10 mouse cellular contexts compared by ENCODE assay signal in genomic region chr1:36581260-36581659, GRCm38 (mm10). TPM values are rescaled to one million over a fixed set of nuclear protein-coding genes. Genes with fewer than 3 reads are reported as not detected.
A peak's percentile ranks its signal among the peaks of the same experiment; 100 is the strongest.
DNase-seq lines count a peak whose midpoint lies in the region; ATAC-seq and TF ChIP-seq lines count a peak whose summit lies in the region.
"Had no signal": no experiment of that assay in that cellular context is flagged by ENCODE, and none has a peak within 500 bp of the region (broad histone marks: within the 10 kb centered on the region; RNA-seq: fewer than 3 reads in every experiment).

No protein-coding gene starts in this region.

- no peak for TF ChIP-seq POLR2A in heart, adult 2 months (IDR thresholded peaks at IDR 0.05; ENCODE audit: insufficient read depth, low read depth, low read length)

- 66% methylated on average over 5 of the region's 5 CpGs for WGBS in heart, adult 2 months
- WGBS in heart, embryonic 13.5 days, result 62% methylated on average over 5 of the region's 5 CpGs
- WGBS in liver, embryonic 13.5 days (ENCODE audit: insufficient replicate concordance), result 55% methylated on average over 5 of the region's 5 CpGs

- no peak overlapping the region; the same call in 1 of the 2 replicates for H3K9ac ChIP-seq in heart, adult 2 months (ENCODE audit: low read depth, low read length)
- H3K9ac ChIP-seq in heart, embryonic 13.5 days, result peak overlapping the region; percentile 71
- H3K9ac ChIP-seq in liver, embryonic 13.5 days, result peak overlapping the region; percentile 47; the same call in 1 of the 2 replicates

- H3K27ac ChIP-seq in heart, adult 2 months, result peak overlapping the region; percentile 82
- H3K27ac ChIP-seq in heart, embryonic 13.5 days (replicated peaks), result peak overlapping the region; percentile 93
- 0 out of 2 replicates have a peak overlapping the region, but pooled peaks have one; percentile 41 for H3K27ac ChIP-seq in liver, embryonic 13.5 days

- H3K79me2 ChIP-seq in heart, adult 2 months (replicated peaks; ENCODE audit: control insufficient read depth, insufficient read depth, low read length), result no peaks in the 10 kb centered on the region

- H3K9me3 ChIP-seq in heart, embryonic 13.5 days, result no peaks in the 10 kb centered on the region
- H3K9me3 ChIP-seq in liver, embryonic 13.5 days (replicated peaks), result no peaks in the 10 kb centered on the region
- H3K9me3 ChIP-seq: megakaryocyte, embryonic 14.5 days had no signal

- TF ChIP-seq CTCF in heart, adult 2 months (IDR thresholded peaks at IDR 0.05), result no peak

- H3K4me3 ChIP-seq in heart, adult 2 months, result no peak overlapping the region
- no peak overlapping the region for H3K4me3 ChIP-seq in heart, embryonic 13.5 days
- H3K4me3 ChIP-seq in liver, embryonic 13.5 days (replicated peaks), result no peak overlapping the region

- no peak for DNase-seq in heart, adult 2 months
- DNase-seq in heart, adult 8-10 months (ENCODE audit: low spot score), result no peak
- DNase-seq in brain, adult 2 months (ENCODE audit: low read depth, low spot score), result peak; percentile 43
- no peak for DNase-seq in liver, embryonic 13.5 days
- DNase-seq in spleen, postnatal 14 days (ENCODE audit: low spot score in 2 of 2), result no peak

- intact Hi-C loops in heart, adult 2 months (cut with DNase I), result no loop called here

- ATAC-seq in heart, embryonic 13.5 days (ENCODE audit: extremely low read depth, insufficient number of reproducible peaks, low FRiP score, low TSS enrichment), result no peak
- no peak for ATAC-seq in liver, embryonic 13.5 days (ENCODE audit: low read depth)
- no peak for ATAC-seq in megakaryocyte, adult 5-6 weeks (ENCODE audit: poor library complexity, severe bottlenecking)
- no peak for ATAC-seq in erythroblast, adult 5-6 weeks (replicated peaks; ENCODE audit: low FRiP score, poor library complexity, severe bottlenecking)

- peak overlapping the region; percentile 68; the same call in 1 of the 2 replicates for H3K4me2 ChIP-seq in heart, embryonic 13.5 days
- peak overlapping the region; percentile 67 for H3K4me2 ChIP-seq in liver, embryonic 13.5 days

- H3K36me3 ChIP-seq in heart, adult 2 months (ENCODE audit: control insufficient read depth, insufficient read depth, low read length), result no peaks in the 10 kb centered on the region
- no peaks in the 10 kb centered on the region for H3K36me3 ChIP-seq in heart, embryonic 13.5 days
- no peaks in the 10 kb centered on the region for H3K36me3 ChIP-seq in liver, embryonic 13.5 days

- TF ChIP-seq EP300 in heart, adult 2 months (IDR thresholded peaks at IDR 0.05; ENCODE audit: insufficient read depth, low read depth, low read length), result no peak

- H3K4me1 ChIP-seq in heart, adult 2 months (ENCODE audit: control insufficient read depth, insufficient read depth, low read length), result peaks cover 25% of the 10 kb centered on the region
- peaks cover 73% of the 10 kb centered on the region for H3K4me1 ChIP-seq in heart, embryonic 13.5 days
- H3K4me1 ChIP-seq in liver, embryonic 13.5 days (replicated peaks), result peaks cover 42% of the 10 kb centered on the region

- H3K27me3 ChIP-seq in heart, adult 2 months (ENCODE audit: control insufficient read depth, insufficient read depth, low read length), result no peaks in the 10 kb centered on the region
- no peaks in the 10 kb centered on the region for H3K27me3 ChIP-seq in heart, embryonic 13.5 days (replicated peaks)
- H3K27me3 ChIP-seq in liver, embryonic 13.5 days, result 0 out of 2 replicates have a peak, but pooled peaks cover 5% of the 10 kb centered on the region

RNA-seq across cellular contexts. Expression of gene Sema4c, which starts 23.1 kb away (rescaled TPM):
- 10 to 100 TPM; 10.6 to 11.1 TPM for total RNA-seq in heart, adult 2 months (2021)
- polyA plus RNA-seq in heart, adult 2 months (2012; rRNA removed), result 12.7 and 15.2 TPM in 2 replicates
- 10 to 100 TPM; 10.8 to 13.4 (median 11.2) TPM for total RNA-seq in heart, adult 8-10 months (2022)
- 10.0 and 10.2 TPM in 2 replicates for polyA plus RNA-seq in heart, embryonic 13.5 days (2015; fragmentation: Nextera tagmentation; extraction: Ambion mirVana)
- polyA plus RNA-seq in liver, embryonic 13.5 days (2015; fragmentation: Nextera tagmentation; extraction: Ambion mirVana), result 1.8 and 1.9 TPM in 2 replicates
- total RNA-seq in megakaryocyte, adult 5-6 weeks (2015), result 1.5 and 2.1 TPM in 2 replicates
- total RNA-seq in megakaryocyte, adult 5-6 weeks (2017), result 1.8 and 3.6 TPM in 2 replicates
- total RNA-seq in erythroblast, adult 5-6 weeks (2015; ENCODE audit: low replicate concordance), result not detected in 2 replicates
- 0.56 and 0.60 TPM in 2 replicates for total RNA-seq in erythroblast, adult 5-6 weeks (2017; ENCODE audit: low replicate concordance)

RNA-seq across cellular contexts. Expression of gene Ankrd39, which starts 34.0 kb away (rescaled TPM):
- total RNA-seq in heart, adult 2 months (2021), result 1 to 10 TPM; 6.2 to 6.3 TPM
- polyA plus RNA-seq in heart, adult 2 months (2012; rRNA removed), result 11.1 TPM in 2 replicates
- total RNA-seq in heart, adult 8-10 months (2022), result 1 to 10 TPM; 5.4 to 8.2 (median 7.1) TPM
- polyA plus RNA-seq in heart, embryonic 13.5 days (2015; fragmentation: Nextera tagmentation; extraction: Ambion mirVana), result 23.6 and 27.2 TPM in 2 replicates
- polyA plus RNA-seq in liver, embryonic 13.5 days (2015; fragmentation: Nextera tagmentation; extraction: Ambion mirVana), result 7.2 and 7.4 TPM in 2 replicates
- total RNA-seq in megakaryocyte, adult 5-6 weeks (2015), result 3.6 and 4.9 TPM in 2 replicates
- total RNA-seq in megakaryocyte, adult 5-6 weeks (2017), result 2.2 and 2.9 TPM in 2 replicates
- 0.42 TPM in 1 of 2 replicates, not detected in the other for total RNA-seq in erythroblast, adult 5-6 weeks (2015; ENCODE audit: low replicate concordance)
- 0.56 and 1.2 TPM in 2 replicates for total RNA-seq in erythroblast, adult 5-6 weeks (2017; ENCODE audit: low replicate concordance)

RNA-seq across cellular contexts. Expression of gene Gm42417, which starts 42.0 kb away (rescaled TPM):
- 100 to 1,000 TPM; 148 to 172 TPM for total RNA-seq in heart, adult 2 months (2021)
- polyA plus RNA-seq in heart, adult 2 months (2012; rRNA removed), result 0.09 TPM in 1 of 2 replicates, not detected in the other
- 100 to 1,000 TPM; 132 to 332 (median 244) TPM for total RNA-seq in heart, adult 8-10 months (2022)
- not detected in 2 replicates for polyA plus RNA-seq in heart, embryonic 13.5 days (2015; fragmentation: Nextera tagmentation; extraction: Ambion mirVana)
- 0.14 TPM in 1 of 2 replicates, not detected in the other for polyA plus RNA-seq in liver, embryonic 13.5 days (2015; fragmentation: Nextera tagmentation; extraction: Ambion mirVana)
- total RNA-seq in megakaryocyte, adult 5-6 weeks (2015), result not detected in 2 replicates
- not detected in 2 replicates for total RNA-seq in megakaryocyte, adult 5-6 weeks (2017)
- total RNA-seq in erythroblast, adult 5-6 weeks (2015; ENCODE audit: low replicate concordance), result not detected in 2 replicates
- not detected in 2 replicates for total RNA-seq in erythroblast, adult 5-6 weeks (2017; ENCODE audit: low replicate concordance)
- polyA plus RNA-seq: large intestine, adult 2 months had no signal

RNA-seq across cellular contexts. Expression of gene Ankrd23, which starts 44.6 kb away (rescaled TPM):
- 100 to 1,000 TPM; 310 to 338 TPM for total RNA-seq in heart, adult 2 months (2021)
- polyA plus RNA-seq in heart, adult 2 months (2012; rRNA removed), result 397 and 412 TPM in 2 replicates
- 100 to 1,000 TPM; 251 to 540 (median 405) TPM for total RNA-seq in heart, adult 8-10 months (2022)
- 17.7 and 20.1 TPM in 2 replicates for polyA plus RNA-seq in heart, embryonic 13.5 days (2015; fragmentation: Nextera tagmentation; extraction: Ambion mirVana)
- polyA plus RNA-seq in liver, embryonic 13.5 days (2015; fragmentation: Nextera tagmentation; extraction: Ambion mirVana), result 2.4 and 2.5 TPM in 2 replicates
- total RNA-seq in megakaryocyte, adult 5-6 weeks (2015), result 2.3 and 2.4 TPM in 2 replicates
- total RNA-seq in megakaryocyte, adult 5-6 weeks (2017), result 2.2 and 9.8 TPM in 2 replicates
- total RNA-seq in erythroblast, adult 5-6 weeks (2015; ENCODE audit: low replicate concordance), result 3.3 TPM in 1 of 2 replicates, not detected in the other
- 1.0 and 1.4 TPM in 2 replicates for total RNA-seq in erythroblast, adult 5-6 weeks (2017; ENCODE audit: low replicate concordance)

Comparison
In these comparisons a context has a peak if more than half of its experiments do, and no peak if none do; other contexts are left out.
1. H3K27ac ChIP-seq: peak in every context shown above with its lines; median percentile 93 in heart, embryonic 13.5 days; 82 in heart, adult 2 months; 41 in liver, embryonic 13.5 days.
2. RNA of gene Gm42417, which starts 42.0 kb away (total RNA-seq): 132 to 332 TPM in heart, adult 8-10 months and 148 to 172 TPM in heart, adult 2 months; not detected in megakaryocyte, adult 5-6 weeks and not detected in erythroblast, adult 5-6 weeks; every median in the first group is over 100 times any median in the second.